Mouse (Mus musculus): ENCODE data around the gene Entpd3. TPM values are rescaled to one million over a fixed set of nuclear protein-coding genes. Genes with fewer than 3 reads are reported as not detected.

Gene Entpd3
- polyA plus RNA-seq (2016; fragmentation: Nextera tagmentation; extraction: Ambion mirVana) = 1.7 and 2.4 TPM in 2 replicates

DNA sequence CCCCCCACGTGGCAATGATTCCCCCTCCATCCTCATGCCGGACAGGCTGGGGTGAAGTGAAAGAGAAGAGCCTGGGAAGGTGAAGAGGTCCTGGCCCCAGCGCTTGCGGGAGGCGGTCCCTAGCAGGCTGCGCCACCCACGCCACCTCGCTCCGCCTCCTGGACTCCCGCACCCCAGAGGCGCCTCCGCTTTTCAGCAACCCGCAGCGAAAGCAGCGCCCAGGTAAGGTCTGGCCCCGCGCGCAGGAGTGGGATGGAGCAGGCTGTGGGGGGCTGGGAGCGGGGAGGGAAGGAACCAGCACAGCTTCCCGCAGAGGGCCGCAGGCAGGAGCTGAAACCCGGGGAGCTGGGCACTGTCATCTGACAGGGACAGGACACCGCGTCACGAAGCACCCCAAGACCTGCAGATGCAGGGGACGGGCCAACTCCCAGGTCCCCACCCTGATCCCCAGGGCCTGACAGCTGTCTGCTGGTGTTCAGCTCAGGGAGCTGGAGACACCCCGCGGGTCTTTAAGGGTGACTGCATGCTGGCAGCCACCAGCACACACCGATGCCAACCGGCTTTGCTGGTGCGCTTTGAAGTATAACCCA, at the start of gene Entpd3:
Entpd3 (plus strand) TSS at position 157 of the 590 bp plus-strand sequence.
- Histone ChIP-seq H3K4me3 (peak within 1 kb of the TSS; percentile 42), H3K9me3 (no peaks in the 10 kb centered on the region), H3K4me2 (replicated peaks) (peak within 1 kb of the TSS; percentile 86), H3K36me3 (no peaks in the 10 kb centered on the region), H3K4me1 (peaks cover 24% of the 10 kb centered on the region), H3K9ac (peak within 1 kb of the TSS; percentile 56), H3K27ac (no peak within 1 kb of the TSS), H3K27me3 (peaks cover 36% of the 10 kb centered on the region)
- ATAC-seq (ENCODE audit: insufficient number of reproducible peaks, insufficient read depth, low FRiP score, low TSS enrichment) = 0 out of 2 replicates have a peak, but pooled peaks have one; percentile 22
- WGBS = under 1% methylated on average over 31 of the region's 31 CpGs

DNA sequence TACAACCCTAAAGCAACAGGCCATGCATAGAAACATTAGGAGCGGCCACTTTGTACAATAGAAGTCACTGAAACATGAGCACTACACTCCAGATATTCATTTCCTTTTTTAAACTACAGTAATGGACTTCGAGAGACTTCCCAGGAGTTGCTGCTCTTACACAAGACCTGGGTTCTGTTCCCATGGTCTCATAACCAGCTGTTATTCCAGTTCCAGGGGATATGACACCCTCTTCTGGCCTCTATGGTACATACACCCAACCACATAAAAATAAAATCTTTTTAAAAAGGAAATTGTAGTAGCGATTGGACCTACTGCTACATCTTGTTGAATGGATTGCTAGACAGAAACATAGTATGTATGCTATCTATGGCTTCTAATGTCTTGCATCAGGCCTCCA, 48.1 kb upstream of the Entpd3 start:
- Histone ChIP-seq H3K4me2 (replicated peaks) (peak overlapping the region; percentile 94), H3K36me3 (peaks cover 24% of the 10 kb centered on the region), H3K4me3 (peak overlapping the region; percentile 99; the same call in 1 of the 2 replicates), H3K27me3 (no peaks in the 10 kb centered on the region), H3K9me3 (no peaks in the 10 kb centered on the region), H3K9ac (no peak overlapping the region), H3K4me1 (peaks cover 14% of the 10 kb centered on the region), H3K27ac (no peak overlapping the region)
- 82% methylated on average over 3 of the region's 3 CpGs for WGBS
- ATAC-seq (ENCODE audit: insufficient number of reproducible peaks, insufficient read depth, low FRiP score, low TSS enrichment) = no peak

DNA sequence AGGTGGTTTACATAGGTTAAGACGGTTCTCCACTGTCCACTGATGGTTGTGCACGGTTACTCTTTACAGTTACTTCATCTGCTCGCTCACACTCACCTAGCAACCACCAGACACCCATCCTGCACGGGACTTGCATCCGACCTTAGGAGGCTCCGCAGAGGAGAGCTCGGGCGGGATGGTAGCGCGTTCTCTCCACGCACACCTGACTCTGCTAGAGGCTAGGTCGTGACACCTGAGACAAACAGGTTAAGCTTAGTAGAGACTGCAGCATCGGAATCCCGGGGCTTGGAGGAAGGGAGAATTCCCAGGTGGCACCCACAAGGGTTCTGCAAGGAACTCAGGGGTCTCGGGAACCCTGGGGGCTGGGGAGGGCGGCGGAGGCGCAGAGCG, 47.6 kb upstream of the Entpd3 start, which contains the start of gene Eif1b:
Eif1b (plus strand) TSS at position 223 of the 390 bp plus-strand sequence.
- Histone ChIP-seq H3K27me3 (no peaks in the 10 kb centered on the region), H3K4me1 (peaks cover 14% of the 10 kb centered on the region), H3K27ac (peak within 1 kb of the TSS; percentile 93), H3K9ac (peak within 1 kb of the TSS; percentile 99), H3K36me3 (peaks cover 24% of the 10 kb centered on the region), H3K4me2 (replicated peaks) (peak within 1 kb of the TSS; percentile 94), H3K9me3 (no peaks in the 10 kb centered on the region), H3K4me3 (peak within 1 kb of the TSS; percentile 99)
- peak; percentile 0; the same call in 1 of the 2 replicates for ATAC-seq (ENCODE audit: insufficient number of reproducible peaks, insufficient read depth, low FRiP score, low TSS enrichment)
- 4% methylated on average over 19 of the region's 19 CpGs for WGBS

DNA sequence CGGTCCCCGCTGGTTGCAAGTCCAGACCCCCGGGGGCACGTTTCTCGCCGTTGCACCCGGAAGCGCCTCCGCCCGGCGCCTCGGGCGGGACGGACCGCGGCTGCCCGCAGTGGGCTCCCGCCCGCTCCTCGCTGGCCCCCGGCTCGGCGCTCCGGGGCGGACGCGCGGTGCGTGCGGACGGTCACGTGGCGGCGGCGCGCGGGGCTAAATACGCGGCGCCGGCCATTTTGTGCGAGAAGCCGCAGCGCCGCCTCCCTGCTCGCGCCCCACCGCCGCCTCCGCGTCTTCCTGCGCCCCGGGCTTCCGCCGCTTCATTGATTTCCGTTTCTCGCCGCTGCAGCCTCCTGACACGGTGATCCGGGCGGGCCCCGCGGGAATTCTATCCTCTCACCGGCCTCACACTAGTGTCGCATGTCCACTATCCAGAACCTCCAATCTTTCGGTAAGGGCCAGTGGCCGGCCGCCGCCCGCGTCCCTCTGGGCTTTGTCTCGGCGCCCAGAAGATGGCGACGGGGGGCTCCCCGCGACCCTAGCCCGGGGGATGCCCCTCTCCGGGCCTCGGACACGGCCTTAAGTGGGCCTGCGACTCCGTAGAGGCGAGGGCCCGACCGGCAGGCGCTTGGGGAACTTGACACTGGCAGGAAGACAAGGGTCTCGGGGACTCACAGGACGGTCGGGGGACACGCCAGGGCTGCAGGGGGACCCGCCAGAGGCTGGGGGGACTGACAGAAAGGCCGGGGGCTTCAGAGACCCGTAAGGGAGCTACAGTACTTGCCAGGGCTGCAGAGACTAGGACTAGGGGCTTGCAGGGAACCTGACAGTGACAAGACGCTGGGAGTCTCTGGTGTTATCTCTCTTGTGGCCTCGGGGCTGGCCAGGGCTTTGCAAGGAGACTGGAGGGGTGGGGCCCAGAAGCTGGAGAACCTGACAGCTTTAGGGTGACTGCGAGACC, 46.9 kb upstream of the Entpd3 start:
- peak; percentile 68 for ATAC-seq (ENCODE audit: insufficient number of reproducible peaks, insufficient read depth, low FRiP score, low TSS enrichment)
- H3K27me3 ChIP-seq = no peaks in the 10 kb centered on the region
- no peaks in the 10 kb centered on the region for H3K9me3 ChIP-seq
- WGBS = under 1% methylated on average over 87 of the region's 97 CpGs
- H3K36me3 ChIP-seq = peaks cover 24% of the 10 kb centered on the region
- H3K4me3 ChIP-seq = peak overlapping the region; percentile 99
- H3K4me1 ChIP-seq = peaks cover 14% of the 10 kb centered on the region
- H3K4me2 ChIP-seq (replicated peaks) = peak overlapping the region; percentile 94
- H3K9ac ChIP-seq = peak overlapping the region; percentile 99
- peak overlapping the region; percentile 93 for H3K27ac ChIP-seq

DNA sequence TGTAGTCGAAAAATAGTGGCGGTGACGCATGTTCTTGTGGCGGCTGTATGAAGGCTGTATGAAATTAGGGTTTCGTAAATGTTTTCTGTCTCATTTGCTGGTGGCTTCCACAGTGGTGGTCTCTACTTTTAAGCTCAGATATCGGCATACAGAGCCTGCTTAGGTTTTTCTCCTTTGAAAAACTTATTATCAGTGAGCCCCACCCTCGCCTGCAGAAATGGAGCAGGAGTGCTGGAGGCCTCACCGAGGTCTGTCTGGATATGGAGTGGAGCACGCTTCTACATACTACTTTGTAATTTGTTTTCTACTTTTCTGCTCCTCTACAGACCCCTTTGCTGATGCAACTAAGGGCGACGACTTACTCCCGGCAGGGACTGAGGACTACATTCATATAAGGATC, 45.8 kb upstream of the Entpd3 start:
- no peaks in the 10 kb centered on the region for H3K27me3 ChIP-seq
- WGBS = 72% methylated on average over 12 of the region's 12 CpGs
- peak overlapping the region; percentile 99 for H3K4me3 ChIP-seq
- H3K4me2 ChIP-seq (replicated peaks) = peak overlapping the region; percentile 94
- H3K27ac ChIP-seq = peak overlapping the region; percentile 93
- no peak for ATAC-seq (ENCODE audit: insufficient number of reproducible peaks, insufficient read depth, low FRiP score, low TSS enrichment)
- H3K4me1 ChIP-seq = peaks cover 14% of the 10 kb centered on the region
- peaks cover 24% of the 10 kb centered on the region for H3K36me3 ChIP-seq
- peak overlapping the region; percentile 99 for H3K9ac ChIP-seq
- no peaks in the 10 kb centered on the region for H3K9me3 ChIP-seq

DNA sequence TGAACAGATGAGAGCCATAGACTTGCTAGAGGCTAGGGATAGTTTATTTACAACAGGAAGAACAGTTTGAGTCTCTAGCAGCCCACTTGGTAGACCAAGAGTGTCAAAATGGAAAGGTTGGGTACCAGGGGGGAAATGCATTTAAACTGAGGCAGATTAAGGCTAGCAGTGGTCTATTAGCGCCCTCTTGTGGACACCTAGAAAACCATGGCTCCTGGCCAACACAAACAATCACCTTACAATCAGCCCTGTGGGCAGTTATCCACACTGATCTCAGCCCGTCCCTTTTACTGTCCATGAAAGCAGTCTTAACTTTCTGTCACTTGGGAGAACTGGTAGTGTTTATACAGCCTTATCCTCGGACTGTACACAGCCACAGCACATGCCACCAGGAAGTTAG, 42.9 kb upstream of the Entpd3 start:
- Histone ChIP-seq H3K4me1 (peaks cover 14% of the 10 kb centered on the region), H3K4me3 (no peak overlapping the region), H3K27me3 (no peaks in the 10 kb centered on the region), H3K4me2 (replicated peaks) (no peak overlapping the region), H3K9ac (no peak overlapping the region), H3K36me3 (peaks cover 24% of the 10 kb centered on the region), H3K9me3 (no peaks in the 10 kb centered on the region), H3K27ac (0 out of 2 replicates have a peak overlapping the region, but pooled peaks have one; percentile 11)
- ATAC-seq (ENCODE audit: insufficient number of reproducible peaks, insufficient read depth, low FRiP score, low TSS enrichment) = no peak
- 7% methylated on average over 3 of the region's 3 CpGs for WGBS

DNA sequence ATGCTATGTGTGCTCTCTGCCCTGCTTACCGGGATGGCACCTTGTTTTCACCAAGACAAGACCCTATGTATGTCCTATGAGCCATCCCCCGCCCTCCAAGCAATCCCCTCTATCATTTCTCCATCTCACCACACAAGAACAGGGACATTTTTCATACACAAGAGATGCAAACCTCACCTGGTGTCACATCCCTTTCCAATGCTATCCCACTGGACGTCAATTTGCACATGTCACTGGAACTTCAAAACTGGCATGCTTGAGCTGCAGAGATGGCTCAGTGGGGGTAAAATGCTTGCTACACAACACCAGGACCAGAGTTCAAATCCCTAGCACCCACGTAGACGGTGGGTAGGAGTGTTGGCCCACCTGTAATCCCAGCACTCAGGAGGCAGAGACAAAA, 41.6 kb upstream of the Entpd3 start:
- ATAC-seq (ENCODE audit: insufficient number of reproducible peaks, insufficient read depth, low FRiP score, low TSS enrichment) = no peak
- 81% methylated on average over 5 of the region's 5 CpGs for WGBS

DNA sequence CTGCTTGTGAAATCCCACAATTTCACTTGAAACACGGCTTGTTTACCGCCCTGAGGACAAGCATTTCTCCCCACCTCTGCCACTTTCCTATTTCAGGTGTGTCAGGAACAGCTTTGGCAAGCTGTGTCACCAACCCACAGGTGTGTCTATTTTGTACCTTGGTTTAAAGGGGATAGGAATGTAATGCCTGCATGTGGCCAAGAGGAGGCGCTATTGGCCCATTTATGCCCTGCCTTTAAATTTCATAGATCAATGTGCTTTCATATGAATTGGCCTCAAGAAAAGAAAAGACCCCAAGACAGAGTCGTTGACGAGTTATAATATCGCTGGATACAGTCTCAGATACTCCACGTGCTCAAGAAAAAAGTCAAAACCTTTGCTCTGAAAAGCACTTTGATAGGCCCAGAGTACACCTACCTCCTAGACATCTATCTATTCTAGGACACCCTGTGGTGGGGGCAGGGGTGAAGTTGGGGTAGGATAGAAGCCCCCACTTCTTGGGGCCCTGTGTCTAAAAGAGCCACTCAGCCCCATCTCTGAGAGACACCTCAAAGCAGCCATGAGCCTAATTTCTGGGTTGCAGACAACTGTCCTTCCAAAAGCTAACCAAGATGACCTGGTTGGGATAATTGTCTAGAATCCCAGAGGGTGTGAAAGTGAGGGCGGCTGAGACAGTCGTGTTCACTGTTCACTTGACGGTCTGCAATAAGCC, 38.3 kb upstream of the Entpd3 start:
- H3K4me1 ChIP-seq = no peaks in the 10 kb centered on the region
- no peak overlapping the region for H3K4me2 ChIP-seq (replicated peaks)
- H3K4me3 ChIP-seq = no peak overlapping the region
- H3K9ac ChIP-seq = no peak overlapping the region
- no peak for ATAC-seq (ENCODE audit: insufficient number of reproducible peaks, insufficient read depth, low FRiP score, low TSS enrichment)
- no peaks in the 10 kb centered on the region for H3K27me3 ChIP-seq
- H3K27ac ChIP-seq = no peak overlapping the region
- WGBS = 39% methylated on average over 10 of the region's 10 CpGs
- H3K36me3 ChIP-seq = no peaks in the 10 kb centered on the region; the same call in 1 of the 2 replicates
- H3K9me3 ChIP-seq = no peaks in the 10 kb centered on the region

More for the DNA sequence above, 41.6 kb upstream of the Entpd3 start:
- H3K9ac ChIP-seq = no peak overlapping the region
- no peaks in the 10 kb centered on the region for H3K9me3 ChIP-seq
- no peak overlapping the region for H3K4me3 ChIP-seq
- no peaks in the 10 kb centered on the region for H3K27me3 ChIP-seq
- peaks cover 14% of the 10 kb centered on the region for H3K4me1 ChIP-seq
- no peak overlapping the region for H3K4me2 ChIP-seq (replicated peaks)
- no peak overlapping the region for H3K27ac ChIP-seq
- H3K36me3 ChIP-seq = peaks cover 24% of the 10 kb centered on the region

DNA sequence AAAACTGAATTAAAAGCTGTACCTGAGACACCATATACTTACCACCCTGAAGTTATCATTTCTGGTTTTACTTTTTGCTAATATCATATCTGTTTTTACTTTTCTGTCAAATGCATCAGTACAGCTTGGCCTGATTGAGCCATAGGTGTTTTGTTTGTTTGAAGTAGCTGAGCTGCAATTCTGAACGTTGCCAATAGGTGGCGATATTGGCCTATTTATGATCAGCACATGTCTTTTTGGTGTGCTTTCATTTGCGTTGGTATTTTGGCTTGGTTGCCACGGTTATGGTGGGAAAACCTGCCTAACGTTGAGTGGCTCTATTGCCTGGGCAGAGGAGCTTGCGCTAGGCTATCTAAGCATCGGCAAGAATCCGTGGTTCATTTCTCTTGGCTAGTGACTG, 37.6 kb upstream of the Entpd3 start:
- ATAC-seq (ENCODE audit: insufficient number of reproducible peaks, insufficient read depth, low FRiP score, low TSS enrichment) = no peak
- WGBS = 7% methylated on average over 8 of the region's 8 CpGs
- no peaks in the 10 kb centered on the region for H3K36me3 ChIP-seq
- no peak overlapping the region for H3K27ac ChIP-seq
- H3K9me3 ChIP-seq = 0 out of 2 replicates have a peak, but pooled peaks cover 4% of the 10 kb centered on the region
- H3K4me2 ChIP-seq (replicated peaks) = no peak overlapping the region
- H3K4me1 ChIP-seq = no peaks in the 10 kb centered on the region
- H3K4me3 ChIP-seq = no peak overlapping the region; the same call in 1 of the 2 replicates
- no peaks in the 10 kb centered on the region for H3K27me3 ChIP-seq
- H3K9ac ChIP-seq = no peak overlapping the region

DNA sequence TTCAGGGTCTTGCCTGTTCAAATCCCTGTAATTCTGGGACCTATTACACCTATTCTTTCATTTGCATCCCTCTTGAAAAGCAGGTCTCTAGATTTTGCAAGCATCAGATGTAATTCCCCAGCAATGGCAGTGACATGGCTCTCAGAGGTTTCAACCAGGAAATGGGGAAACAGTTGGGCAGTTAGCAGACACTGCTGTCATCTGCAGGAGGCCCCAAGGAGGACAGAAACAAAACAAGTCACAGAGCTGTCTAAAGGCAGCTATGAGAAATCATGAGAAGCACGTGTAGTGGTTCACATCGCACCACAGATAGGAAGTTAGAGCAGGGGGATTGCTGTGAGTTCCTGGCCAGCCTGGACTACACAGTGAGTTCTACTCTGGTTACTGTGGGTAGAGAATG, 35.2 kb upstream of the Entpd3 start:
- H3K4me2 ChIP-seq (replicated peaks) = no peak overlapping the region

DNA sequence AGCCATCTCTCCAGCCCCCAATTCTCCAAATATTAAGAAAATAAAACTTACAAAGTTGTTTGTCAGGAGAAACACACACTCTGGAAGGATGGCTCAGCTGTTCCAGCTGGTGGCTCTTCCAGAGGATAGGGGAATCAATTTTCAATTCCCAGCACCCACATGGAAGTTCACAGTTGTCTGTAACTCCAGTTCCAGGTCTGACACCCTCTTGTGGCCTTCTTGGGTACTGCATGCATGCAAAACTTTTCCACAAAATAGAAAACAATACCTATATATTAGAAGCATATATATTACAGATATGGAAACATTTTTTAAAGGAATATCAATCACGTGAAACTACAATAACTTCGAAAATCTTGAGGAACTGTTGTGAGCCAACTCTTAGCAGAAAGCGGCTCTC, 27.8 kb upstream of the Entpd3 start:
- ATAC-seq (ENCODE audit: insufficient number of reproducible peaks, insufficient read depth, low FRiP score, low TSS enrichment) = no peak
- H3K4me1 ChIP-seq = no peaks in the 10 kb centered on the region
- 75% methylated on average over 3 of the region's 3 CpGs for WGBS

More for the DNA sequence above, 35.2 kb upstream of the Entpd3 start:
- Histone ChIP-seq H3K9ac (no peak overlapping the region), H3K4me1 (no peaks in the 10 kb centered on the region), H3K4me3 (no peak overlapping the region), H3K36me3 (no peaks in the 10 kb centered on the region), H3K27ac (no peak overlapping the region), H3K27me3 (no peaks in the 10 kb centered on the region), H3K9me3 (0 out of 2 replicates have a peak, but pooled peaks cover 4% of the 10 kb centered on the region)
- ATAC-seq (ENCODE audit: insufficient number of reproducible peaks, insufficient read depth, low FRiP score, low TSS enrichment) = no peak
- WGBS = 83% methylated on average over 2 of the region's 2 CpGs

More for the DNA sequence above, 27.8 kb upstream of the Entpd3 start:
- Histone ChIP-seq H3K27ac (no peak overlapping the region), H3K4me3 (no peak overlapping the region), H3K4me2 (replicated peaks) (no peak overlapping the region), H3K9ac (no peak overlapping the region), H3K9me3 (0 out of 2 replicates have a peak, but pooled peaks cover 3% of the 10 kb centered on the region), H3K36me3 (no peaks in the 10 kb centered on the region), H3K27me3 (no peaks in the 10 kb centered on the region)
